Mouse (Mus musculus) CH12.LX (cell line): ENCODE measurements around the gene Cc2d1a. TPM values are rescaled to one million over a fixed set of nuclear protein-coding genes. Genes with fewer than 3 reads are reported as not detected.

ENCODE experiments used
- DNase-seq: peaks from one replicate; pipeline ENCODE4 v3.0.0-alpha.2; 2013; ENCODE audit errors: extremely low read depth
- H3K27ac ChIP-seq: 2 replicates; pipeline ENCODE4 v1.5.1; 2012; ENCODE audit warnings: low read depth, mild to moderate bottlenecking, control low read depth, moderate library complexity; ENCODE audit not compliant: insufficient read depth
- H3K27me3 ChIP-seq: replicated peaks from 2 replicates; pipeline ENCODE3; 2012; ENCODE audit warnings: inconsistent platforms
- H3K36me3 ChIP-seq, 2 experiments: replicated peaks in 1 of 2; 2 replicates each; pipeline versions ENCODE3 to v1.6.1; 2012; ENCODE audit warnings: inconsistent platforms in 1 of 2, low read length in 1 of 2, mild to moderate bottlenecking in 1 of 2, mixed read lengths in 1 of 2, moderate library complexity in 1 of 2; ENCODE audit not compliant: control insufficient read depth in 1 of 2, insufficient read depth in 1 of 2
- H3K4me1 ChIP-seq, 2 experiments: 2 replicates each; pipeline ENCODE4 v1.6.1; 2012; ENCODE audit warnings: inconsistent platforms in 1 of 2, moderate library complexity in 1 of 2; ENCODE audit not compliant: insufficient read depth in 2 of 2, control insufficient read depth in 1 of 2
- H3K4me2 ChIP-seq: 2 replicates; pipeline ENCODE4 v1.6.1; 2012; ENCODE audit warnings: low read depth, mild to moderate bottlenecking, control low read depth; ENCODE audit not compliant: poor library complexity, insufficient read depth, severe bottlenecking
- H3K4me3 ChIP-seq, 3 experiments: fragments of 150-350 bp in 1 of 3; sonication (generic) in 1 of 3; replicated peaks in 1 of 3; 2 replicates each; pipeline versions ENCODE3 to v1.5.1; 2011 to 2012; ENCODE audit warnings: low read depth in 2 of 3, low read length in 2 of 3, mild to moderate bottlenecking in 2 of 3, moderate library complexity in 2 of 3, control low read depth in 1 of 3, improper control_type of control experiment in 1 of 3, inconsistent platforms in 1 of 3, mixed read lengths in 1 of 3; ENCODE audit not compliant: poor library complexity in 1 of 3
- H3K79me2 ChIP-seq: replicated peaks from 2 replicates; pipeline ENCODE4 v1.6.1; 2012; ENCODE audit warnings: mild to moderate bottlenecking, moderate library complexity; ENCODE audit not compliant: control insufficient read depth, poor library complexity, insufficient read depth, severe bottlenecking; ENCODE audit errors: extremely low read depth
- H3K9ac ChIP-seq: 2 replicates; pipeline ENCODE4 v1.6.1; 2012; ENCODE audit warnings: low read depth, mild to moderate bottlenecking, control low read depth, moderate library complexity; ENCODE audit not compliant: insufficient read depth
- H3K9me3 ChIP-seq: replicated peaks from 2 replicates; pipeline ENCODE3; 2012; ENCODE audit warnings: low read length, inconsistent platforms, mixed read lengths
- BHLHE40 ChIP-seq: IDR thresholded peaks from 2 replicates; pipeline ENCODE4 v1.6.1; 2011; ENCODE audit warnings: mild to moderate bottlenecking, low read depth, low read length, improper control_type of control experiment
- CHD1 ChIP-seq: IDR thresholded peaks from 2 replicates; pipeline ENCODE4 v1.6.1; 2012; ENCODE audit warnings: low read depth, low read length, improper control_type of control experiment, inconsistent platforms
- CTCF ChIP-seq, 2 experiments: IDR thresholded peaks in 1 of 2; conservative IDR thresholded peaks in 1 of 2; 2 replicates each; pipeline ENCODE4 v1.5.1; 2011 to 2012; ENCODE audit warnings: low read depth in 2 of 2, low read length in 2 of 2, improper control_type of control experiment in 1 of 2, inconsistent platforms in 1 of 2, mild to moderate bottlenecking in 1 of 2, moderate library complexity in 1 of 2
- ELF1 ChIP-seq: IDR thresholded peaks from 2 replicates; pipeline ENCODE4 v1.6.1; 2014; ENCODE audit warnings: low read depth, mild to moderate bottlenecking, inconsistent platforms, low read length, improper control_type of control experiment
- EP300 ChIP-seq: IDR thresholded peaks from 2 replicates; pipeline ENCODE4 v1.6.1; 2011; ENCODE audit warnings: low read length, improper control_type of control experiment
- ETS1 ChIP-seq: conservative IDR thresholded peaks from 2 replicates; pipeline ENCODE4 v1.6.1; 2012; ENCODE audit warnings: low read depth, mild to moderate bottlenecking, inconsistent platforms, low read length, improper control_type of control experiment, moderate library complexity
- GABPA ChIP-seq: IDR thresholded peaks from 2 replicates; pipeline ENCODE4 v1.6.1; 2012; ENCODE audit warnings: low read depth, low read length, improper control_type of control experiment, inconsistent platforms; ENCODE audit not compliant: insufficient replicate concordance
- HCFC1 ChIP-seq: IDR thresholded peaks from 2 replicates; pipeline ENCODE4 v1.6.1; 2012; ENCODE audit warnings: low read depth, mild to moderate bottlenecking, inconsistent platforms, low read length, improper control_type of control experiment
- JUN ChIP-seq: IDR thresholded peaks from 2 replicates; pipeline ENCODE4 v1.6.1; 2011; ENCODE audit warnings: low read depth, mild to moderate bottlenecking, low read length, improper control_type of control experiment, moderate library complexity; ENCODE audit not compliant: insufficient read depth
- MAFK ChIP-seq: IDR thresholded peaks from 2 replicates; pipeline ENCODE4 v1.6.1; 2011; ENCODE audit warnings: low read length, improper control_type of control experiment; ENCODE audit not compliant: insufficient replicate concordance
- PAX5 ChIP-seq: IDR thresholded peaks from 2 replicates; pipeline ENCODE4 v1.6.1; 2012; ENCODE audit warnings: low read length, inconsistent platforms, mixed read lengths
- POLR2AphosphoS2 ChIP-seq: IDR thresholded peaks from 2 replicates; pipeline ENCODE4 v1.6.1; 2011; ENCODE audit warnings: low read depth, low read length, improper control_type of control experiment
- SMC3 ChIP-seq: IDR thresholded peaks from 2 replicates; pipeline ENCODE4 v1.6.1; 2011; ENCODE audit warnings: low read depth, low read length, improper control_type of control experiment
- TCF12 ChIP-seq: IDR thresholded peaks from 2 replicates; pipeline ENCODE4 v1.6.1; 2014; ENCODE audit warnings: low read depth, mild to moderate bottlenecking, inconsistent platforms, low read length, improper control_type of control experiment
- UBTF ChIP-seq: IDR thresholded peaks from 2 replicates; pipeline ENCODE4 v1.6.1; 2012; ENCODE audit warnings: low read depth, mild to moderate bottlenecking, inconsistent platforms, low read length, improper control_type of control experiment, moderate library complexity
- USF1 ChIP-seq: IDR thresholded peaks from 2 replicates; pipeline ENCODE4 v1.6.1; 2014; ENCODE audit warnings: low read depth, mild to moderate bottlenecking, inconsistent platforms, low read length, improper control_type of control experiment
- ZMIZ1 ChIP-seq: IDR thresholded peaks from 2 replicates; pipeline ENCODE4 v1.6.1; 2012; ENCODE audit warnings: low read depth, mild to moderate bottlenecking, inconsistent platforms, low read length, improper control_type of control experiment
- dilution Hi-C: fragments of 300-500 bp; cut with MboI; formaldehyde crosslinking; loops from 2 replicates; pipeline ENCODE4 v1.14.3; 2020; ENCODE audit warnings: low sequenced_read_pairs; ENCODE audit not compliant: extremely low pct_unique_long_range_greater_than_20kb, extremely low pct_ligation_motif_present
- in situ Hi-C: fragments of 300-500 bp; cut with MboI; formaldehyde crosslinking; loops from 3 replicates; pipeline ENCODE4 v1.14.3; 2019; ENCODE audit warnings: low sequenced_read_pairs, low pct_ligation_motif_present, low pct_unique_long_range_greater_than_20kb, mixed read lengths
- polyA plus RNA-seq: library from polyadenylated mRNA; unstranded; fragments of >175 nt; gene quantifications from 2 replicates; pipeline ENCODE4 v1.2.1, GENCODE M21; 2012; ENCODE audit warnings: low read depth; ENCODE audit not compliant: insufficient read length
- total RNA-seq, 2 experiments: library from RNA; depleted of rRNA; stranded (reverse); fragments of 300-350 nt in 1 of 2; fragments of >200 nt in 1 of 2; gene quantifications; 2 replicates each; pipeline ENCODE4 v1.2.3; 2012 to 2014

Gene Cc2d1a
- total and polyA plus RNA-seq, 3 experiments = 2.8 to 11.4 (median 7.8) TPM

- peaks cover 6% of the 10 kb centered on the region for H3K27me3 ChIP-seq
- H3K4me1 ChIP-seq = peaks cover 3 to 11% of the 10 kb centered on the region in 2 experiments; a peak in 2 of 4 replicates
- peaks cover 4% of the 10 kb centered on the region for H3K9me3 ChIP-seq
- no peak for TF ChIP-seq GABPA
- TF ChIP-seq CTCF (conservative IDR thresholded peaks at IDR 0.05 in 1 of 2, IDR thresholded peaks at IDR 0.05 in 1 of 2; ENCODE audit: low read depth in 2 of 2, low read length in 2 of 2) = no peak
- TF ChIP-seq POLR2AphosphoS2 = no peak
- no peak for TF ChIP-seq CHD1
- no peak for TF ChIP-seq USF1
- TF ChIP-seq UBTF = no peak
- TF ChIP-seq BHLHE40 = no peak
- no peak for TF ChIP-seq EP300
- H3K9ac ChIP-seq = no peak overlapping the region
- H3K4me3 ChIP-seq = no peak overlapping the region
- no peak for DNase-seq
- in situ Hi-C loops (loop anchor here (10.0 kb wide), 1 partner anchor 91 kb away; the partner anchor contains the start of gene Ccdc130), dilution Hi-C loops (no loop called here)
- H3K79me2 ChIP-seq = no peaks in the 10 kb centered on the region
- no peak overlapping the region for H3K27ac ChIP-seq
- no peaks in the 10 kb centered on the region for H3K36me3 ChIP-seq
- no peak overlapping the region for H3K4me2 ChIP-seq
Observed at GRCm38 (mm10) chr8:84183261-84184084, 35.7 kb upstream of the Cc2d1a start.

- Histone ChIP-seq H3K4me3 (no peak overlapping the region), H3K27ac (no peak overlapping the region), H3K79me2 (no peaks in the 10 kb centered on the region), H3K9me3 (peaks cover 4% of the 10 kb centered on the region), H3K27me3 (peaks cover 12% of the 10 kb centered on the region), H3K36me3 (no peaks in the 10 kb centered on the region), H3K4me1 (peaks cover 3 to 10% of the 10 kb centered on the region in 2 experiments; a peak in 2 of 4 replicates), H3K9ac (no peak overlapping the region), H3K4me2 (no peak overlapping the region)
- no peak for TF ChIP-seq PAX5
- TF ChIP-seq CTCF (conservative IDR thresholded peaks at IDR 0.05 in 1 of 2, IDR thresholded peaks at IDR 0.05 in 1 of 2; ENCODE audit: low read depth in 2 of 2, low read length in 2 of 2) = no peak
- no peak for TF ChIP-seq JUN
- TF ChIP-seq HCFC1 = no peak
- TF ChIP-seq TCF12 = no peak
- no peak for TF ChIP-seq ETS1
- TF ChIP-seq ZMIZ1 = no peak
- TF ChIP-seq MAFK = no peak
- TF ChIP-seq GABPA = no peak
- no peak for TF ChIP-seq SMC3
- TF ChIP-seq ELF1 = no peak
- TF ChIP-seq EP300 = no peak
- TF ChIP-seq UBTF = no peak
- dilution Hi-C loops = no loop called here
- in situ Hi-C loops = loop anchor here (10.0 kb wide), 1 partner anchor 92 kb away; the partner anchor contains the start of gene Ccdc130
- DNase-seq = no peak
Observed at GRCm38 (mm10) chr8:84182833-84183232, 35.1 kb upstream of the Cc2d1a start.
